Comparison of ENCODE assay signal across 14 mouse cellular contexts in genomic region chr5:108713096-108713495, GRCm38 (mm10).
"Had no signal": no experiment of that assay in that cellular context is flagged by ENCODE, and none has a peak within 500 bp of the region (broad histone marks: within the 10 kb centered on the region; RNA-seq: fewer than 3 reads in every experiment).

No protein-coding gene starts in this region.

- H3K36me3 ChIP-seq: liver, embryonic 15.5 days; neural tube, embryonic 15.5 days had no signal

- H3K27me3 ChIP-seq: liver, embryonic 15.5 days; neural tube, embryonic 15.5 days had no signal

- H3K27ac ChIP-seq: liver, embryonic 15.5 days had no signal

- H3K4me3 ChIP-seq: liver, embryonic 15.5 days; myocyte; neural tube, embryonic 15.5 days had no signal

- H3K4me2 ChIP-seq: liver, embryonic 15.5 days; neural tube, embryonic 15.5 days had no signal

- H3K9ac ChIP-seq: liver, embryonic 15.5 days; neural tube, embryonic 15.5 days had no signal

- H3K9me3 ChIP-seq: liver, embryonic 15.5 days; neural tube, embryonic 15.5 days had no signal

- DNase-seq: kidney, adult 8-10 months; kidney, postnatal 25 days; layer of hippocampus, adult 9-11 months; lung, adult 2 months; lung, postnatal 36 days; midbrain, embryonic 14.5 days; retina, postnatal 1 day; right cerebral cortex, postnatal 4 days; spleen, adult 18-20 months; thymus, adult 18-20 months; thymus, postnatal 14 days had no signal
